Mouse (Mus musculus): ENCODE data around the gene 1300017J02Rik.

- TF ChIP-seq POLR2A (IDR thresholded peaks at IDR 0.05; ENCODE audit: extremely low read depth, insufficient read depth, low read length) (no peak), CTCF (IDR thresholded peaks at IDR 0.05; ENCODE audit: low read depth, low read length) (no peak)
These were observed 17.9 kb downstream of the 1300017J02Rik start for GRCm38 (mm10) chr9:103286901-103287422.
